Mouse (Mus musculus) liver, embryonic 14.5 days (tissue): ENCODE measurements around the gene Fam227b.

Source experiments
- CTCF ChIP-seq: IDR thresholded peaks from 2 replicates; pipeline ENCODE4 v1.5.1; 2016; ENCODE audit warnings: antibody characterized with exemption, low read depth, control low read depth
- EP300 ChIP-seq: IDR thresholded peaks from 2 replicates; pipeline ENCODE4 v1.6.1; 2016; ENCODE audit warnings: antibody characterized with exemption, low read depth

DNA sequence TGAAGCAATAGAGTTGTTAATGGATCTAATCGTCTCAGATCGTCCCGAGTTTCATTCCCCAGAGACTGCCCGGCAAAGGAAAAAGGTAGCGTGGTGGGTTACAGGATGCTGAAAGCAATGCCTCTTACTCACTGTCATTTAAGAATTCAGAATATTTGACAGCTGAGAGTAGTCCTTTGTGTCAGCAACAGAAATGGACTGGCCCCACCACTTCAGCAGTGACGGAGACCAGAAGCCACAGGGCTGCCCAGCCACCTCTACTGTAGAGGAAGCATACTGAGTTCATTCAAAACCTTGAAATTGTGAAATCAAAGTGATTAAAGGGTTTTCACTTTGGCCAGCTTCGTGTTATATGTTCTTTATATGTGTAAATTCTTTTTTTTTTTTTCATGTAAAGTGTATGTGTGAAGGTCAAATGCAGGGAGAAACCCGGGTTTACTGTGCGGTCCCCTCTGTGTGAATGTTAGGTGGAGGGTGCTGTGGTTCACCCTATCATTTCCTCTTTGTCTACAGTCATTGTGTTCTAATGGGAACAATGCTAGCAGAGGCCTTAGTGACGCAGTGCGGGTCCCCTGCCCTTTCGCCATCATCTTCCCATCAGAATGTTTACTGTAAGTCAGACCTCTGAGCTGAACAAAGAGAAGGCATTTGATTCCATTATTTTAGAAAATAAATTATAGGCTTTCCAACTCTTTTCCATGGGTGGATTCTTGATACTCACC lies 136.7 kb downstream of the Fam227b start:
- no peak for TF ChIP-seq CTCF
- no peak for TF ChIP-seq EP300
